Mouse (Mus musculus): ENCODE measurements around the gene Kansl1. TPM values are rescaled to one million over a fixed set of nuclear protein-coding genes. Genes with fewer than 3 reads are reported as not detected.

Gene Kansl1
- total and polyA plus RNA-seq, 2 experiments from 2014 or later: 22.0 to 65.3 TPM

- Histone ChIP-seq H3K9me3 (ENCODE audit: low read length) (no peaks in the 10 kb centered on the region), H3K4me3 (ENCODE audit: low read depth, low read length) (no peak overlapping the region), H3K9ac (no peak overlapping the region), H3K27me3 (ENCODE audit: insufficient read depth, low read length) (no peaks in the 10 kb centered on the region), H3K4me2 (ENCODE audit: low read depth) (no peak overlapping the region), H3K27ac (ENCODE audit: low read depth, low read length) (no peak overlapping the region), H3K4me1 (ENCODE audit: insufficient read depth) (0 out of 2 replicates have a peak, but pooled peaks cover 3% of the 10 kb centered on the region), H3K36me3 (ENCODE audit: insufficient read depth) (no peaks in the 10 kb centered on the region)
- TF ChIP-seq CTCF (IDR thresholded peaks at IDR 0.05; ENCODE audit: low read depth): no peak
- ATAC-seq (no peak), DNase-seq (no peak)
- 58% methylated on average over 1 of the region's 1 CpGs for WGBS
Measured at GRCm38 (mm10) chr11:104431807-104432206, 36.9 kb downstream of the Kansl1 start.

- no peaks in the 10 kb centered on the region for H3K4me1 ChIP-seq (ENCODE audit: insufficient read depth)
- no peak overlapping the region for H3K27ac ChIP-seq (ENCODE audit: low read depth, low read length)
- H3K9ac ChIP-seq: no peak overlapping the region
- H3K9me3 ChIP-seq (ENCODE audit: low read length): no peaks in the 10 kb centered on the region
- no peak for ATAC-seq
- H3K4me3 ChIP-seq (ENCODE audit: low read depth, low read length): no peak overlapping the region
- peaks cover 14% of the 10 kb centered on the region for H3K36me3 ChIP-seq (ENCODE audit: insufficient read depth)
- H3K4me2 ChIP-seq (ENCODE audit: low read depth): no peak overlapping the region
- H3K27me3 ChIP-seq (ENCODE audit: insufficient read depth, low read length): no peaks in the 10 kb centered on the region
- TF ChIP-seq CTCF (IDR thresholded peaks at IDR 0.05; ENCODE audit: low read depth): no peak
- 90% methylated on average over 16 of the region's 16 CpGs for whole genome bisulfite sequencing
- DNase-seq: no peak
Measured at GRCm38 (mm10) chr11:104424727-104425416, 43.8 kb downstream of the Kansl1 start.

- H3K4me1 ChIP-seq (ENCODE audit: insufficient read depth): no peaks in the 10 kb centered on the region
- H3K9ac ChIP-seq: no peak overlapping the region
- ATAC-seq: no peak
- no peak for TF ChIP-seq CTCF (IDR thresholded peaks at IDR 0.05; ENCODE audit: low read depth)
- no peak overlapping the region for H3K4me2 ChIP-seq (ENCODE audit: low read depth)
- H3K36me3 ChIP-seq (ENCODE audit: insufficient read depth): no peaks in the 10 kb centered on the region
- DNase-seq: no peak
- H3K9me3 ChIP-seq (ENCODE audit: low read length): no peaks in the 10 kb centered on the region
- no peak overlapping the region for H3K4me3 ChIP-seq (ENCODE audit: low read depth, low read length)
- H3K27ac ChIP-seq (ENCODE audit: low read depth, low read length): no peak overlapping the region
- H3K27me3 ChIP-seq (ENCODE audit: insufficient read depth, low read length): no peaks in the 10 kb centered on the region
Measured at GRCm38 (mm10) chr11:104412254-104412653, 56.4 kb downstream of the Kansl1 start.

- H3K36me3 ChIP-seq (ENCODE audit: insufficient read depth): no peaks in the 10 kb centered on the region
- ATAC-seq: no peak
Measured at GRCm38 (mm10) chr11:104407391-104407790, 61.3 kb downstream of the Kansl1 start.

GRCm38 (mm10) chr11:104400961-104401360 is 67.7 kb downstream of the Kansl1 start:
- Histone ChIP-seq H3K27ac (ENCODE audit: low read depth, low read length) (no peak overlapping the region), H3K4me2 (ENCODE audit: low read depth) (no peak overlapping the region), H3K4me1 (ENCODE audit: insufficient read depth) (0 out of 2 replicates have a peak, but pooled peaks cover 3% of the 10 kb centered on the region), H3K9me3 (ENCODE audit: low read length) (no peaks in the 10 kb centered on the region), H3K27me3 (ENCODE audit: insufficient read depth, low read length) (no peaks in the 10 kb centered on the region), H3K9ac (no peak overlapping the region), H3K36me3 (ENCODE audit: insufficient read depth) (no peaks in the 10 kb centered on the region), H3K4me3 (ENCODE audit: low read depth, low read length) (no peak overlapping the region)
- no peak for ATAC-seq
- TF ChIP-seq CTCF (IDR thresholded peaks at IDR 0.05; ENCODE audit: low read depth): no peak
- no peak for DNase-seq
- WGBS: 35% methylated on average over 5 of the region's 5 CpGs

More at GRCm38 (mm10) chr11:104407391-104407790, 61.3 kb downstream of the Kansl1 start:
- Histone ChIP-seq H3K9ac (no peak overlapping the region), H3K4me2 (ENCODE audit: low read depth) (no peak overlapping the region), H3K27ac (ENCODE audit: low read depth, low read length) (no peak overlapping the region), H3K4me3 (ENCODE audit: low read depth, low read length) (no peak overlapping the region), H3K4me1 (ENCODE audit: insufficient read depth) (no peaks in the 10 kb centered on the region), H3K27me3 (ENCODE audit: insufficient read depth, low read length) (no peaks in the 10 kb centered on the region), H3K9me3 (ENCODE audit: low read length) (no peaks in the 10 kb centered on the region)
- no peak for TF ChIP-seq CTCF (IDR thresholded peaks at IDR 0.05; ENCODE audit: low read depth)
- no peak for DNase-seq
- WGBS: 49% methylated on average over 2 of the region's 2 CpGs

GRCm38 (mm10) chr11:104399459-104400216 is 69.0 kb downstream of the Kansl1 start:
- ATAC-seq (no peak), DNase-seq (no peak)
- H3K9ac ChIP-seq: no peak overlapping the region
- no peak overlapping the region for H3K27ac ChIP-seq (ENCODE audit: low read depth, low read length)
- 0 out of 2 replicates have a peak, but pooled peaks cover 3% of the 10 kb centered on the region for H3K4me1 ChIP-seq (ENCODE audit: insufficient read depth)
- no peaks in the 10 kb centered on the region for H3K9me3 ChIP-seq (ENCODE audit: low read length)
- H3K27me3 ChIP-seq (ENCODE audit: insufficient read depth, low read length): no peaks in the 10 kb centered on the region
- TF ChIP-seq CTCF (IDR thresholded peaks at IDR 0.05; ENCODE audit: low read depth): no peak
- WGBS: 57% methylated on average over 4 of the region's 4 CpGs
- H3K36me3 ChIP-seq (ENCODE audit: insufficient read depth): no peaks in the 10 kb centered on the region
- H3K4me3 ChIP-seq (ENCODE audit: low read depth, low read length): no peak overlapping the region
- H3K4me2 ChIP-seq (ENCODE audit: low read depth): no peak overlapping the region

- H3K27ac ChIP-seq (ENCODE audit: low read depth, low read length): no peak overlapping the region
- no peak overlapping the region for H3K4me2 ChIP-seq (ENCODE audit: low read depth)
- TF ChIP-seq CTCF (IDR thresholded peaks at IDR 0.05; ENCODE audit: low read depth): no peak
Measured at GRCm38 (mm10) chr11:104395648-104396047, 73.0 kb downstream of the Kansl1 start.

More at GRCm38 (mm10) chr11:104395648-104396047, 73.0 kb downstream of the Kansl1 start:
- ATAC-seq: no peak
- 91% methylated on average over 2 of the region's 2 CpGs for WGBS
- H3K36me3 ChIP-seq (ENCODE audit: insufficient read depth): no peaks in the 10 kb centered on the region
- 0 out of 2 replicates have a peak, but pooled peaks cover 3% of the 10 kb centered on the region for H3K4me1 ChIP-seq (ENCODE audit: insufficient read depth)
- no peaks in the 10 kb centered on the region for H3K9me3 ChIP-seq (ENCODE audit: low read length)
- no peak overlapping the region for H3K4me3 ChIP-seq (ENCODE audit: low read depth, low read length)
- no peaks in the 10 kb centered on the region for H3K27me3 ChIP-seq (ENCODE audit: insufficient read depth, low read length)
- no peak overlapping the region for H3K9ac ChIP-seq
- no peak for DNase-seq
